Mouse (Mus musculus) kidney, postnatal 25 days (tissue): Measurements from ENCODE around the gene Parp11.

Experiments used
- DNase-seq, 2 experiments: peaks; one replicate each; pipeline ENCODE4 v3.0.0; 2021; ENCODE audit warnings: mixed read lengths in 2 of 2

The Parp11 gene

DNA sequence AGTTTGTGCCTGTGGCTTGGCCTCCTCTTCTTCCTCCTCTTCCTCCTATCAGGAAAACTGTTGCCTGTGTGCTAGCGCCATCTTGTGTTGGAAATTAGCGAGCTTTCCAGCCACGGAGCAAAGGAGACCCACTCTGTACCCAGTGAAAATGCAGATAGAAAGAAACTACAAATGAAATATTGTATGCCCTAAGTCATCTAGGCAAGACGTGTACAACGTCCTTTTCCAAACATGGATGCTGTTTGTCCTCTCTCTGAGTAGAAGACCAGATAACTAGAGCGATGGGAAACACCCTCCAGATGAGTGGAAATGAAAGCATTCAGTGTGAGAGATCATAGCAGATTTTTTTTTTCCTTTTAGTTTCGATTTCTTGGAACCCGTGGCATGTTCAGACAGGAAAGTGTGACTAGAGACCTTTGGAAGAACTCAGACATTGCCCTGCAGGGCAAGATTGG is at the start of gene Parp11:
Parp11 (plus strand) TSS at position 405 of the 455 bp plus-strand sequence.
- DNase-seq: peak; percentile 47 to 74

DNA sequence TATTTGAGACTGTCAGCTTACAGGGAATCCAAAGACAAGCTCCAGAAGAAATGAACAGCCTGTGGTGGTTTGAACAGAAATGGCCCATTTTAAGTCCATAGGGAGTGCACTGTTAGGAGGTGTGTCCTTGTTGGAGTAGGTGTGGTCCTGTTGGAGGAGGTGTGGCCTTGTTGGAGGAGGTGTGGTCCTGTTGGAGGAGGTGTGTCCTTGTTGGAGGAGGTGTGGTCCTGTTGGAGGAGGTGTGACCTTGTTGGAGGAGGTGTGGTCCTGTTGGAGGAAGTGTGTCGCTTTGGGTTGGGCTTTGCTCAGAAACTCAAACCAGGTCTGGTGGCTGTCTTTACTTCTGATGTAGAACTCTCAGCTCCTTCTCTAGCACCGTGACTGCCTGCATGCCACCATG is 48.6 kb upstream of the Parp11 start:
- no peak for DNase-seq

DNA sequence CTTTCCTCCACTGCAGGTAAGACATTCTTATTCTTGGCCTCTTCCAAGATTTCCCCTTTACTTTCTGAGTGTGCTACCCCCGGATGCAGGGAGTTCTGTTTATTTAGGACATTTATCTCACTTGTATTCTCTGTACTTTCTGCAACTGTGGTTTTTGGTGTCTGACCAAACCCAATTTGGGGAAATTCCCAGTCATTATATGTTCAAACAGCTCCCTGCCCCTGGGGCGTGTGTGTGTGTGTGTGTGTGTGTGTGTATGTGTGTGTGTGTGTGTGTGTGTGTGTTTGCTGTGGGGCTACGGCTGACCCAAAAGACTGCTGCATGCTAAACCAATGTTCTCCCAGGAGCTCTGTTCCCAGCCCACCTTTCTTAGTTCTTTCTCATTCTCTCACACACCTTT is 45.2 kb upstream of the Parp11 start:
- no peak for DNase-seq

DNA sequence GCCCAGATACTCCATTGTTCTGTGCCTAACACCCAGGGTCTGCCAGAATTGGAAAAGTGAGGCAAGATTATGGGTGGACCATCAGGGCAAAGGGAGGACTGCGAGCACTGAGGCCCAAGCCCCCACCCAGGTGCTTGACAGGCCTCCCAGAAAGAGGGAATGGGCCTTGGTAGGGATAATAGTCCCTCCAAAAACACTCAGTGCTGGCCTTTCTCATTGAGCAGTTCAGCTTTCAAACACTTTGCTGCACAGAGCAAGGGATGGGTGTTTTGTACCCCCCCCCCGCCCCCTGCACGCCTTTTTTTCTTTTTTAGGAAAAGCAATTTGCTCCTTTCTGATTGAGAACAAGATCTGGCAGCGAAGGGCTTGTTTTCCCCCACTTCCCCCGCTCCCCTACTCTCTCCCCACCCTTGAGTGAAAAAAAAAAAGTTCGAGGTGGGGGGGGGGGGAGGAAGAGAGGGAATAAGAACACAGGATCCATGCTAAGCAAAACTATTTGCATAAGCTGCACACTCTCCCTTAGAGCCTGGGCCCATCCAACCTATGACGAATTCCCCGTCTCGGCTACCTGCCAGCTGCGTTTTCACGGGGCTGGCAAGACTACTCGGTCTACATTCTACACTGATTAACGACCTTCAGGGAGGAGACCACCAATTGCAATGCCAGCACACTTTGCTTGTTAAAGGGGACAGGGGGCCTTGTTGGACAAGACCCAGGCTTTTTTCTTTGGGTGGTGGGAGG is 42.4 kb upstream of the Parp11 start:
- DNase-seq: no peak

DNA sequence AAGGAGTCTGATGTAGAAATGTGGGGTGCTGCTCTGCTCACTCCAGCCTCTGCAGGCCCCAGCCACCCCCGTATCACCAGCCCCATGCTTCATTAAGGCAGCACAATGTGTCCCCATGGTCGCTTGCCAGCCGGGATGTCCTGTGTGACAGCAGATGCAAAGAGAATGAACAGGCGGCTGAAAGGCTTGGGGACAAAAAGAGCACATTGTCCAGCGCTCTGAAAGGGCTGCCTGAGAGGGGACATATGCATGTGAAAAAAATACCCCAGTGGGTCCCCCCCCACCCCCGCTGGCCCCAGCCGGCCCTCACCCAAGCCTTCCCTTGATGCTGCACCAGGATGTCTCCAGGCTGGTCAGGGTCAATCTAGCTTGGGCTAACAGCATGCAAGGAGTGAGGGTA is 41.0 kb upstream of the Parp11 start:
- no peak for DNase-seq

DNA sequence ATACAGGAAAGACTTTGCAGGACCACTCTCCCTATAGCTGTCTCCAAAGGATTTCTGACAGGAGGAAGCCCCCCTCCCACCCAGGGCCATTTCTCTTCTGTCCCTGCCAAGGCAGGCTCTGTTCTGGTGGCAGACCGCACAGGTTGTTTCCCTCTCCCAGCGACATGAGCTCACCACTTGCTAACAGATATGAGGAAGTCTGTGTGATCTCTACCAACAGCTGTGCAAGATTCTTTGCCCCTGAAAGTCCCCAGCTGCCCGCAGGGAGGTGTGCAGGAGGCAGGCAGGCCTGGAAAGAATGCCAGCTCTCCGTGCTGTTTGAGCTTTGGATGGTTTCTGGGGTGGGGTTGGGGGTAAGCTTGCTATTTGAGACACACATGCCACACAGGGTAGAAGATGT is 38.9 kb upstream of the Parp11 start:
- no peak for DNase-seq

DNA sequence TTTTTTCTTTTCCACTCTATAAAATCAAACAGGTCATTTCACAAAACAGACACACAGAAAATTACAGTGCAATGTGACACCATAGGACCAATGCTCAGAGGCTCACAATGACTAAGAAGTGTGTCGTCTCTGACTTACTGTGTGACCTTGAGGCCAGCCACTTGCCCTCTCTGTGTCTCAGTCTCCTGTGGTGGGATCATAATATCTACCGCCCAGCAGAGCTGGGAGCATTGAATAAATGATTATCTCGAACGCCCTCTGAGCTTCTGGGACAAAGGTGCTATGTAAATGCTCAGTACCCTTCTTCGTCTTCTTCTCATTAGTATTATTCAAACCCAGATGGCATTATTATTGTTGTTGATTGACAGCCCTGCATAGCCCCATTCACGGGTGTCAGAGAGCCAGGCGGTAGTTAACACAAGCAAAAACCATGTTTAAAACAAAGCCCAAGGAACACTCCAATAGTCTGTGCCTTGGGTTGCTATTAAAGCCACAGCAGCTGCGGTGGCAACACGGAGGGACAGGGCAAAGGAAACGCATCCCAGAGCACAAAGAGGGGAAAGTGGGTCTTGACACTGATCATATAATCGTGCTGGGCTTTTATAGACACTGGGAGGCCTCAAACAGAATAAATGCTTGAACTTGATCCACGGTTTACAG is 29.0 kb upstream of the Parp11 start:
- no peak for DNase-seq

DNA sequence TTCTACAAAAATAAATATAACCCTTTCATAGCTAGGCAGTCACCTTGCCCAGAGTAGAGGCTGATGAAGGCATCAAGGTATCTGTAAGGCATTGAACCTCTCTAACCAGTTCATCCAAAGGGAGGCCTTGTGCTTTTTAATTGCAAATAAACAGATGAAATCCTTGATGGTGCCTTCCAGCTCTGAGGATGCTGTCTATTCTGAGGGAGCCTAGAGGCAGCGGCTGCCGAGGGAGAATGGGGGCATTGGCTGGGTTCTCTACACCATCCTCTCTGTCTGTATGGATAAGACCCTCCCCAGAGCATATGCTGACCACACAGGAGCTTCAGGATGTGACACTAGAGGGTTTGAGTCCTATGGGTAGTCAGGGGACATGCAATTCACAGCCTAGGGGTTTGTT is 28.3 kb upstream of the Parp11 start:
- DNase-seq: no peak

DNA sequence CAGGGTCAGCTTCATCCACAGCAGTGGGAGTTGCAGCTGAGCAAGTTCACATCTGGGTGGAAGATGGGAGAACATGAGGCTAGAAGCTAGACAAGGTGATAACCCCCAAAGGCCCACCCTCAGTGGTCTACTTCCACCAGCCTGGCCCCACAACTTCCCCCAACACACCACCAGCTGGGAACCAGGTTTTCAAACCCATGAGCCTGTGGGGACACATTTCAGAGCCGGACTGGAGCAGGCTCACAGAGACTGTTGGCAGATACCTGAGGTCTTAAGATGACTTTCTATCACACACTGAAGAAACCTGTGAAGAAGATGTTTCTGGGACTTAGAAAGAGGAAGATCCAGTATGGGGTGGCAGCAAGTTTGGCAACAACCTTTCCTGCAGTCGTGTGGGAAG is 26.5 kb upstream of the Parp11 start:
- DNase-seq: no peak

DNA sequence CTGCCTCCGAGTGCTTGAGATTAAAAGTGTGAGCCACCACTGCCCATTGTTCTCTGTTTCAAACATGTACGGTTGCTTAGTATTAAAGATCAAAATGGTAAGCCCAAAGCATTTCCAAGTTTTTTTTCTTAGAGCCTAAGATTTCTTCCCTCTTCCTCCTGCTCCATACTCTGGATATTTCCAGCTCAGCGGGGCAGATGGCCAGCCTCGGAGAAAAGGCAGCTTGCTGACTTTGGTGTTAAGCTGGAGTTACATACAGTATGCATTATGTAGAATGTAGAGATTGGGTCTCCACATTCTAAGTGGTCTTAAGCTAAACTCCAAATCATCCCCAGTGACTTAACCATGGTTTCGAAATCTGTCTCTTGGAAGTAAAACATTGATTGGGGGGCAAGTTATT is 21.5 kb upstream of the Parp11 start:
- DNase-seq: no peak

DNA sequence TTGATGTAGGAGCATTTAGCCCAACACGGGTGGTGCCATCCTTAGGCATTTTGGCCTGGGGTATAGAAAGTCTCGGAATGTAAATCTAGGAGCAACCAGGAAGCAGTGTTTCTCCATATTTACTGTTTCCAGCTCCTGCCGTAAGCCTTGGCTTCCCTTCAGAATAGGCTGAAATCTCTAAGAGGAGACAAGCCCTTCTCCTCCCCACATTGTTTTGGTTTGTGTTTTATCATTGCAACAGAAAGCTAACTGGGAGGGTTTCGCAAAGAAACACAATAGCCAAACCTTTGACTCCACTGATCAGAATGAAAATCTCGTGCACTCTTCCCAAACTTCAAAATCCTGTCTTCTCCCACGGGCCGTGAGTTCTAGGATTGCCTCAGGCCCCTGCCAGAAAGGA is 15.9 kb upstream of the Parp11 start:
- DNase-seq: no peak

DNA sequence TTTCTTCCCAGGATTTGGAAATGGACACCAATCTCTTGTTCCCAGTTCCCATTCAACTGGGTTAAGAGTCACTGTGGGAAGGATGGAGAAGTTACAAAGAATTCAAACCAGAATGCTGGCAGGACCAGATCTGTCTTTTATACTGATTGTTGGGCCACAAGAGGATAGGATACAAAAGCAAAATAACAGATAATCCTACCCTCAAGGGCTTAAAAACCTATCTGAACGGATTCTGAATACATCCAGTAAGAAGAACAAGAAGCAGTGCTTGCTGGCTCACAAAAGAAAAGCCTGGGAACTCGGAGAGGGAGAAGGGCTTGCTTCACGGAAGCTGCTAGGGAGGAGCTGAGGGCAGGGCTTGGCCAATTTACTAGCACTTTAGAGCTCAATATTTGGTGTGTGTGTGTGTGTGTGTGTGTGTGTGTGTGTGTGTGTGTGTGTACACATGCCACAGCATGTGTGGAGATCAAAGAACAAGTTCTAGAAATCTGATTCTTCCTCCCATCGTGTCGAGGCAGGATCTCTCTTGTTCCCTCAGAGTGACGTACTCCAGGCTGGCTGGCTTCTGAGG is 15.4 kb upstream of the Parp11 start:
- no peak for DNase-seq

DNA sequence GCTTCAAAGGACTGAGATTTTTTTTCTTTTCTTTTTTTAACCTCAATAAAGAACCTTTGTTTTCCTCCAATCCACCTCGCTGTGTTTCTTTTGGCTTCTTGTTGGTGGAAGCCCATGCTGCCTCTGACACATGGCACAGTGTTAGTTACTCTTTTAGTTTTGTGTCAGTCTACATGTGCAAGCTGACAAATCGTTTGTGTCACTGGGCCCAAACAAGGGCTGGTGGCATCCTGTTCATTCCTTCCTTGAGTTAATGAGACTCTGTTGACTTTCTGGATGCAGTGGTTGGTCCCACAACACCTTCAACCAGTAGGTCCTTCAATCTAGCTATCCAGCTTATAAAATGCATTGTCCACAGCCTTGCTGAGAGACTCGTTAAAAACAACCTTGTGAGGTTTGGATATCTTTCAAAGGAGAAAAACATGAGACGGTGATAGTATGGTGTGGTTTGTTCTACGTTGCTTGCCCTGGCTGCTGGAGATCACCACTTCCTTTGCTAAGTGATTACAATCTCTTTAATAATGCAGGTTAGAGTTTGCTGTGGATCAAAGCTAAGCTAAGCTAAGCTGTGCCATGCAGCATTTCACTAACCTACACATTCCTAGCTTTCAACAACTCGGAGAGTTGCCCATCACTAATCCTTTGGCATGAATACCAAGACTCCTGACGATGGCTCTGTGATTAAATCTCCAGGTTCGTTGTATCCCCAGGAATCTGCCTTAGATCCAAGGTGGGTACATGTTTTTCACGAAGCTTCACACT is 12.6 kb upstream of the Parp11 start:
- no peak for DNase-seq

DNA sequence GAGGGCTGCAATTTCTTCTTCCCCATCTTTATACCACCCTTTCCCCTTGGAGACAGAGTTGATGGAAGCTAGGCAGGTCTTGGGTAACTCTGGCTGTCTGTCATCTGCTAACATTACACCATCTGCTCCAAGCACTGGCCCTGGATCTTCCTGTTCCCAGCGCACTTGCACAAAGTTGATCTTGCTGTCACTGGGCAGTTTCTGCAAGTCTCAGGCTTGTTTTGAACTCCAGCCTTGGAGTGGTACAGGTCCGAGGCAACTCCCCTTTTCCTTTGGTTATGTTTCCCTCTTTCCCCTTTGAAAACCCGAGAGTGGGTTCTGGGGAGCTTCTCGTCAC is 12.0 kb upstream of the Parp11 start:
- no peak for DNase-seq

DNA sequence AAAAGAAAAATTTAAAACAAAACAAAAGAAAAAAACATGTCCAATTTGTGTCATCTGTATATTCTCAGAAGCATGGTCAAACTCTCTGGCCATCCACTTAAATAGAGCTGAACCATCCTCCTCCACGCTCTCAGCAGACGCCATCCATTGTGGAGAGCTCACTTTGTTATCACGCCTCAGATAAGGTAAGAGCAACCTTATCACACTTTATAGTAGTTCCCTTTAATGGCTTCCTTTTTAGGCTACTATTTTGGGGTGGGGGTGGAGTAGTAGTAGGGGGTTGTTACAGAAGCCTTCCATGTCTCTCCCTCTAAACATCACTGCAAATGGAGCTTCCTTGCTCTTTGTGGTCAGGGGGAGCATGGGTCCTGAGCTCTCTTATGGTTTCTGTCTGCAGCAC is 7.6 kb upstream of the Parp11 start:
- no peak for DNase-seq

DNA sequence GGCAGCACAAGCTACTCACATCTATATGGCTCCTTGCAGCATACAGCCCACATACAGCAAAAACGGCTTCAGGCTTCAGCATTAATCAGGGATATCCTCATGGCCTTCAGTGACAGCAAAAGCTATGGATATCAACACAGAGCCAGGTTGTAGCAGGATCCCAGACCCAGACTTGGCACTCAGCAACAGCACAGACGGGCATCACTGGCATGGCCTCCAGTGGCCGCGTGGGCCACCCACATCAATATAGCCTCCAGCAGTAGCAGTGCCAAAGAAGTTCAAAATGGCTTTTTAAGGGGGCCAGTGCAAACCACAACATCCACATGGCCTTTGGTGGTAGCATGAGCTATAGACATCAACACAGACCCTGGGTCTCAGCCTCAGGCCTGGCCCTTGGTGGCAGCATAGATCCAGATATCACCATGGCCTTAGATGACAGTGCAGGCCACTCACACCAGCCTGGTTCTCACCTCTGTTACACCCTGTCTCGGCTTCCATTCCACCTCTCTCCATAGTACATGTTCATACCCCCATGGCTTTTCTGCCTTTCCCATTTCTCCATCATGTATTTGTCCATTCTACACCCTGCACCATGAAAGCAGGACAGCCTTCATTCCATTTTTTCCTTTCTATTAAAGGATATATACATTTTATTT is 7.0 kb upstream of the Parp11 start:
- DNase-seq: no peak

DNA sequence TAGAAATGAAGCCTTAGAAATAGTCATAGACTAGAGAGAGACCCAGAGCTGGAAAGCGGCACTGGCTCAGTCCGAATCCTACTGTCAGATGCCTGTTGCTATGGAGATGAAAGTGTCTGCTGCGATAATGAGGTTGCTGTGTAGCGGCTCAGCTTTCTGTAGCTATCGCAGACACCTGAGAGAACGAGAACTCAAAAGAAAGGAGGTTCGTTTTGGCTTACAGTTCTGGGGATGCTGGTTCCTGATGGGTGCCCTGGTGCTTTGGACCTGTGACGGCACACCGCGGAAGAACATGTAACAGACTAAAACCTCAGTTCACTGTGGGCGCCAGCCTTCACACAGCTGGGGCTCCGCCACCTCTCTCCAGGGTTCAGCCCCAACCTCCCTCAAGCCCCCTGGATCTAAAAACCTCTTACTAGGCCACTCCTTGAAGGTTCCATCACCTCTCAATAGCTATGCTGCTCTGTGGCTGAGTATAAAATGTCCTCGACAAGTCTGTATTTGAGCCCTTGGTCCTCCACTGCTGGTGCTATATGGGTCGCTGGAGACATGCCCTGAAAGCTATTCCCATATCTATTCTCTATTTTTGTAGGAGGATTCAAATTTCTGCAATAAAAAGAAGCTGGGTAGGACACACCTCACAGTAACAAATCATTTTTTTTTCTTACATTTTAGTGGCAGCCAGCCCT is 6.1 kb upstream of the Parp11 start:
- no peak for DNase-seq

DNA sequence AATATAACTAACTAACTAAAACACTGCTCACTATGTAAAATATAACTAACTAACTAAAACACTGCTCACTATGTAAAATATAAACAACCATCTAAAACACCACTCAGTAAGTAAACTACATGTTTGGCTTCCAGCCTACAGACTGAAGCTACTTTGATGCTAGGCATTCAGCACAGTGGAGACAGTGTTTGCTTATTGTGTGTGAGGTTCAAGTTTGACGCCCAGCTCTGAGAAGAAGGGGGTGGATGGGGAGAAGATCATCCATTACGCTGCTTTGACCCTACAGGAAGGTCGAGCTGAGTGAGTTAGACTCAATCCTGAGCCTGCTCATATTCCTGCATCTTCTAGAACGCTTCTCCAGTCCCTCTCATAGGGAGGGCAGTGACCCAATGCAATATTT is 4.1 kb upstream of the Parp11 start:
- no peak for DNase-seq

DNA sequence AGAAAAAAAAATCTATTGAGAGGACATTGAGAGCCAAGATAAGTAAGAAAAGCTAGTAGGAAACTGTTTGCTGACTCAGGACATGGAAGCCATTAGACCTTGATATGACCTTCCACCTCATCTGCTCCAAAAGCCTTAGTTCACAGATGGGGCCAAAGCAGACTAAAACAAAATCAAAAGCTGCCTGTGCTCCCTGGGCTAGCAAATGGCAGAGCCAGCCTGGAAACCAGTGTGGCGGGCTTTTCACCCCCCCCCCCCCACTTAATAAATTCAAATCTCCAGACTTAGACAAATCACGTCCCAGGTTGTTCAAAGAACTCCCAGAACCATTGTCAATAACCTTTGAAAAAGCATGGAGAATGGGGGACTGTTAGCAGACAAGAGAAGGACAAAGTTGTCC is 2.7 kb upstream of the Parp11 start:
- no peak for DNase-seq

DNA sequence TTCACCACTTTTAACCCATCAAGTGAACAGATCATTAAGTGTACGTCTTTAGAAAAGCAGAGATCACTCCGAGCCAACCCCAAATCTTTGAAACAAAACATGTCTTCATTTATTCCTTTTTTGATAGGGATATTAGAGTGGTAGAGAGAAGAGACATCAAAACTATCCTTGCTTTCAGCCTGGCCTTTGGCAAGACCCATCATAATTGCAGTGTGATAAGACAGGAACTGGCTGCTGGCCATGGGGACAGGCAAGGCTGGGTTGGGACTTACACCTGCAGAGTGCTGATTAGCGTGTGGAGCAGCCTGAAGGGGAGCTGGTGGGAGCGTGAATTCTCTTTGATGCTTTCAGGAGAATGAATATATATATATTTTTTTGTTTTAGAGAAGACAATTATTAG is 2.2 kb upstream of the Parp11 start:
- DNase-seq: no peak

DNA sequence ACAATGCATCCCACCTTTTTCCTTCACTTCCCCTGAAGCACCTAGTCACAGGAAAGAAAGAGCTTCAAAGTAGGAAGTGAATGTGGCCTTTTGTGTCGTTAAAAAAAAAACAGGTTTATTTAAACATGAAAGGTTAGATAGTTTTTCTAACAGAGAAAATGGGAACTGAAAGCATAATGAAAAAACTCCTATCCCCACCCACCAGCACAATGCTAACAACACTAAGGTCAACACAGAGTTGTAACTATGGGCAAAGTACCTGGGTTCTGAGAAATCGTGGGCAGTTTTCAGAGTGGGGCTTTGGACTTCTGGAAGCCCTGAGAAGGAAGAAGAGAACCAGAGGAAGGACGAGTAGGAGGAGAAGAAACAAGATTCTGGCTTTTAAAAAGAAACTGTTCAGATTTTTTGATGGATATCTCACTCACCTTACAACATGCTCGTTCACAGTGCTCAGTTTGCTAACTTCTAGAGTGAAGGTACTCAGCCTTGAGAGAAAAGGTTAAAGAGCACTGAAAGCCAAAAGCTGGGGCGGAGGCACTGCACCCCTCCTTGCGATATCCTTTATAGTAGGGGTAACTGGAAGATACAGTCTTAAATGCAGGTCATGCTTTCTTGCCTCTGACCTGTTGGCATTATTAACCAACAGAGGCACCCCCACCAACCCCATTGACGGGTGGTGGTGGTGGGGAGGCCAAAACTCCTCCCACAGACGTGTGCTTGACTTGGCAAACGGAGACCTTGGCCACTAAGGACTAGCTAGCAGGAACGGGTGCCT is 1.2 kb downstream of the Parp11 start:
- DNase-seq: no peak

DNA sequence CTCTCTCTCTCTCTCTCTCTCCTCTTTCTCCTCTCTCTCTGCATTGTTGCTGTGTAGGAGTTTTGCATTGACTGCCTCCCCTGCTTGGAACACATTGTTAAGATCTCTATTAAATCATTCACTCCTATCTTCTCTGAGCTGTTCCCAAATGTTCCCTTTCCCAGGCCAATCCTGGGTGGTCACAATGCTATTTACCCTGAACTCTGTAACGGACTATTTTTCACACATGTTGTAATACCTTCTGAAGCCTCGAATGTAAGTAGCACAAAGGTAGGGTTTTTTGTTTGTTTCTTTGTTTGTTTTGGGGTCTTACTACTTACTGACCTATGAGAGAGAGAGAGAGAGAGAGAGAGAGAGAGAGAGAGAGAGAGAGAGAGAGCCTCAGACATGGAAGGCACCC is 2.2 kb downstream of the Parp11 start:
- DNase-seq: no peak
